Mouse (Mus musculus) myocyte (in vitro differentiated cells): ENCODE data around the gene Pkdrej. TPM values are rescaled to one million over a fixed set of nuclear protein-coding genes. Genes with fewer than 3 reads are reported as not detected.
A peak's percentile ranks its signal among the peaks of the same experiment; 100 is the strongest.
"Not testable (repeated sequence)": the region's sequence is repeated elsewhere in the genome, so short reads cannot be mapped to it uniquely, and the experiment has no call there.

Source experiments
- H3K27me3 ChIP-seq: one replicate; pipeline ENCODE4 v1.6.1; 2011; ENCODE audit not compliant: control insufficient read depth, insufficient read depth, insufficient read length
- H3K36me3 ChIP-seq: one replicate; pipeline ENCODE4 v1.6.1; 2011; ENCODE audit not compliant: control insufficient read depth, insufficient read depth
- H3K4me2 ChIP-seq: one replicate; pipeline ENCODE4 v1.6.1; 2011; ENCODE audit warnings: low read depth, control low read depth
- H3K4me3 ChIP-seq: one replicate; pipeline ENCODE4 v1.5.1; 2011; ENCODE audit warnings: mild to moderate bottlenecking, control low read depth, moderate library complexity
- H3K79me2 ChIP-seq: one replicate; pipeline ENCODE4 v1.6.1; 2011; ENCODE audit not compliant: control insufficient read depth, insufficient read depth
- H3ac ChIP-seq: one replicate; pipeline ENCODE4 v1.6.1; 2011; ENCODE audit not compliant: control insufficient read depth, insufficient read length
- CEBPB ChIP-seq: IDR thresholded peaks from 2 replicates; pipeline ENCODE4 v1.6.1; 2011; ENCODE audit warnings: mild to moderate bottlenecking, moderate library complexity; ENCODE audit not compliant: poor library complexity, insufficient read depth, severe bottlenecking
- E2F4 ChIP-seq: IDR thresholded peaks from one replicate; pipeline ENCODE4 v1.6.1; 2011; ENCODE audit warnings: mild to moderate bottlenecking, control low read depth, moderate library complexity; ENCODE audit not compliant: insufficient read depth
- MAX ChIP-seq: IDR thresholded peaks from one replicate; pipeline ENCODE4 v1.6.1; 2011; ENCODE audit warnings: low read depth, mild to moderate bottlenecking, control low read depth
- MYOD1 ChIP-seq, 3 experiments: IDR thresholded peaks; one replicate each; pipeline ENCODE4 v1.6.1; 2011; ENCODE audit warnings: control low read depth in 2 of 3, low read depth in 2 of 3, mild to moderate bottlenecking in 2 of 3, moderate library complexity in 1 of 3; ENCODE audit not compliant: insufficient read length in 2 of 3, control insufficient read depth in 1 of 3
- MYOG ChIP-seq, 3 experiments: IDR thresholded peaks; one replicate each; pipeline ENCODE4 v1.6.1; 2011; ENCODE audit warnings: control low read depth in 2 of 3, low read depth in 2 of 3, mild to moderate bottlenecking in 2 of 3; ENCODE audit not compliant: insufficient read length in 2 of 3, control insufficient read depth in 1 of 3, insufficient read depth in 1 of 3
- POLR2A ChIP-seq: IDR thresholded peaks from one replicate; pipeline ENCODE4 v1.6.1; 2011; ENCODE audit warnings: low read depth, mild to moderate bottlenecking, control low read depth, moderate library complexity; ENCODE audit not compliant: insufficient read length
- POLR2AphosphoS2 ChIP-seq: IDR thresholded peaks from one replicate; pipeline ENCODE4 v1.6.1; 2011; ENCODE audit warnings: low read depth, control low read depth; ENCODE audit not compliant: insufficient read length
- REST ChIP-seq: IDR thresholded peaks from one replicate; pipeline ENCODE4 v1.6.1; 2011; ENCODE audit warnings: mild to moderate bottlenecking, control low read depth, moderate library complexity; ENCODE audit not compliant: insufficient read depth, insufficient read length
- SRF ChIP-seq: IDR thresholded peaks from one replicate; pipeline ENCODE4 v1.6.1; 2011; ENCODE audit warnings: low read depth; ENCODE audit not compliant: control insufficient read depth, insufficient read length
- TCF12 ChIP-seq: IDR thresholded peaks from one replicate; pipeline ENCODE4 v1.6.1; 2011; ENCODE audit warnings: mild to moderate bottlenecking, control low read depth; ENCODE audit not compliant: poor library complexity, insufficient read depth, severe bottlenecking
- TCF3 ChIP-seq: IDR thresholded peaks from one replicate; pipeline ENCODE4 v1.6.1; 2011; ENCODE audit warnings: low read depth, control low read depth; ENCODE audit not compliant: insufficient read length
- USF1 ChIP-seq: IDR thresholded peaks from one replicate; pipeline ENCODE4 v1.6.1; 2011; ENCODE audit warnings: low read depth, mild to moderate bottlenecking, control low read depth, moderate library complexity
- polyA plus RNA-seq: library from polyadenylated mRNA; unstranded; fragments of >200 nt; fragmentation: generic; extraction: Trizol; gene quantifications from one replicate; pipeline ENCODE4 v1.2.1, GENCODE M21; 2012; ENCODE audit warnings: missing spikeins

Pkdrej gene
- polyA plus RNA-seq: not detected

DNA sequence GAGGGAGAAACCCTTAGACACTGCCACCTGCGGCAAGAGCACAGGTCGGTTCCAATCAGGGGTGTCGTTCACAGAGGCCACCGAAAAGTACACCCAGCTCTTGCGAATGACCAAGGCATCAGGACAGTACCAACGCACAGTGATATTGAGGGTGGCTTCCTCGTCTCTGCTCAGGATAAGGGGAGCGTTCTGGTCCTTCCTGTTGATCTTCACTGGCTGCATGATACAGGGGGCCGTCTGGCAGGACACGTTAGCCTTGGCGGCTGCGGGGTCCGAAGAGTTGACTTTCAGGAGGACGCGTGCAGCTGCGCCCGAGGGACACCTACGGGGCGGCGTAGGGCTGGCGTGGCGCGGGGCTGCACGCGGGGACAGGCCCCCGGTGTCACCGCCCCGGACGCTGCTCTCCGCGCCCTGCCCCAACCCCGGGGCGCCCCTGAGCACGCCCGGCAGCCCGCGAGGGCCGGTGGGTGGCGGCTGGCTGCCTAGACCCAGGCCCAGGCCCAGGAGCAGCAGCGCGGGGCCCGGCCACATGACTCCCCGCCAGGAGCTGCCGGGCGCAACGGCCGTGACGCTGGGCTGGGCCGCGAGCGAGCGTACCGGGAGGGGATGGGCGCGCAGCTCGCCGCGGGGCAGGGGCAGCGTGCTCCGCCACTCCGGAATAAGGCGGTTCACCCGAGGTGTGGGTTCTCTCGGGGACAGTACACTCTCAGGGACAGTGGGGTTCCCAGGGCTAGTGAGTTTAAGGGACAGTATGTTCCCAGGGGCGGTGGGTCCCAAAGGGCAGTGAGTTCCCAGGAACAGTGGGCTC is at the start of gene Pkdrej:
Gene Pkdrej, minus strand, starts transcription at position 532 of the 808 bp plus-strand sequence.
- no peak within 1 kb of the TSS for H3ac ChIP-seq
- no peaks in the 10 kb centered on the region for H3K36me3 ChIP-seq
- no peak within 1 kb of the TSS for H3K4me3 ChIP-seq
- TF ChIP-seq TCF3 (no peak), MYOG (IDR thresholded peaks at IDR 0.05; ENCODE audit: control insufficient read depth in 1 of 3, insufficient read depth in 1 of 3, insufficient read length in 2 of 3, low read depth in 2 of 3) (no peak), TCF12 (no peak), MAX (no peak), MYOD1 (IDR thresholded peaks at IDR 0.05; ENCODE audit: control insufficient read depth in 1 of 3, insufficient read length in 2 of 3, low read depth in 2 of 3) (no peak), SRF (no peak), POLR2AphosphoS2 (no peak), REST (no peak), E2F4 (no peak), CEBPB (no peak), USF1 (no peak), POLR2A (no peak)
- H3K4me2 ChIP-seq: no peak within 1 kb of the TSS
- no peaks in the 10 kb centered on the region for H3K79me2 ChIP-seq
- peaks cover 77% of the 10 kb centered on the region for H3K27me3 ChIP-seq

GRCm38 (mm10) chr15:85867696-85868095 is 46.2 kb upstream of the Pkdrej start:
- peaks cover 23% of the 10 kb centered on the region for H3K36me3 ChIP-seq
- TF ChIP-seq CEBPB (no peak), POLR2AphosphoS2 (no peak), POLR2A (no peak), TCF12 (no peak), USF1 (no peak), E2F4 (no peak), REST (no peak), TCF3 (no peak), MAX (no peak), MYOD1 (IDR thresholded peaks at IDR 0.05; ENCODE audit: control insufficient read depth in 1 of 3, insufficient read length in 2 of 3, low read depth in 2 of 3) (no peak), SRF (no peak), MYOG (IDR thresholded peaks at IDR 0.05; ENCODE audit: control insufficient read depth in 1 of 3, insufficient read depth in 1 of 3, insufficient read length in 2 of 3, low read depth in 2 of 3) (no peak)
- no peak overlapping the region for H3K4me2 ChIP-seq
- no peaks in the 10 kb centered on the region for H3K79me2 ChIP-seq
- no peaks in the 10 kb centered on the region for H3K27me3 ChIP-seq
- H3K4me3 ChIP-seq: no peak overlapping the region
- H3ac ChIP-seq: no peak overlapping the region

DNA sequence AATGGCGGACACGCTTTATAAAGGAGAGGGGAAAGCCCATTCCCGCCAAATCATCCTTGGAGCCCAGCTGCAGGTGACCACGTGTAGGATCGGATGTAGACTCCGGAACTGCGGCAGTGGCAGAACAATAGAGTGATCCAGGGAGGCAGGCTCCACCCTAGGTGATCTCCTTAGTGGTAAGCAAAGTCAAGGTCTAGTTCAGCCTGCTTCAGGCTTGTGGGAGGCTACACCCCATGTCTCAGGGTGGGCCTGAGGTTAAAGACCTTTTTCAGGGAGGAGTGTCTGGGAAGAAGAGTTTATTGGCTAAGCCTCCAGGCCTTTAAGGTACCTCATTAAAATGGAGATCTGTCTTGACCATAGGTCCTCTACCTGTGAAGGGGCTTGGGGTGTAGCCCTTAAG is 44.4 kb upstream of the Pkdrej start:
- not testable (repeated sequence) for H3ac ChIP-seq, H3K4me3 ChIP-seq, H3K27me3 ChIP-seq, H3K4me2 ChIP-seq
- Histone ChIP-seq H3K36me3 (peaks cover 11% of the 10 kb centered on the region), H3K79me2 (peaks cover 15% of the 10 kb centered on the region)

- TF ChIP-seq SRF (no peak), USF1 (peak; percentile 10), POLR2A (peak; percentile 60), MYOG (IDR thresholded peaks at IDR 0.05; ENCODE audit: control insufficient read depth in 1 of 3, insufficient read depth in 1 of 3, insufficient read length in 2 of 3, low read depth in 2 of 3) (no peak), POLR2AphosphoS2 (peak; percentile 63), TCF12 (no peak), MYOD1 (IDR thresholded peaks at IDR 0.05; ENCODE audit: control insufficient read depth in 1 of 3, insufficient read length in 2 of 3, low read depth in 2 of 3) (no peak), REST (no peak), TCF3 (no peak), MAX (no peak), E2F4 (peak; percentile 97), CEBPB (no peak)
- peak within 1 kb of the TSS; percentile 99 for H3K4me2 ChIP-seq
Measured at GRCm38 (mm10) chr15:85859490-85860031, 38.0 kb upstream of the Pkdrej start, which contains the start of gene Gtse1. TSS of gene Gtse1 (plus strand) at chr15:85859745.

GRCm38 (mm10) chr15:85858980-85859489 is 37.5 kb upstream of the Pkdrej start:
- Histone ChIP-seq H3K79me2 (peaks cover 29% of the 10 kb centered on the region), H3ac (peak overlapping the region; percentile 6), H3K4me2 (peak overlapping the region; percentile 99), H3K4me3 (peak overlapping the region; percentile 87), H3K27me3 (peaks cover 27% of the 10 kb centered on the region), H3K36me3 (peaks cover under 1% of the 10 kb centered on the region)
- TF ChIP-seq MAX (no peak), POLR2A (no peak), POLR2AphosphoS2 (no peak)

More at GRCm38 (mm10) chr15:85859490-85860031, 38.0 kb upstream of the Pkdrej start, which contains the start of gene Gtse1:
- peaks cover 4% of the 10 kb centered on the region for H3K36me3 ChIP-seq
- H3K4me3 ChIP-seq: peak within 1 kb of the TSS; percentile 87
- peak within 1 kb of the TSS; percentile 6 for H3ac ChIP-seq
- peaks cover 22% of the 10 kb centered on the region for H3K27me3 ChIP-seq
- peaks cover 29% of the 10 kb centered on the region for H3K79me2 ChIP-seq
